Mouse (Mus musculus): Measurements from ENCODE around the gene Mgat5. TPM values are rescaled to one million over a fixed set of nuclear protein-coding genes. Genes with fewer than 3 reads are reported as not detected.

Mgat5 gene
- polyA plus RNA-seq, 1 experiment from 2014 or later = 4.9 TPM

DNA sequence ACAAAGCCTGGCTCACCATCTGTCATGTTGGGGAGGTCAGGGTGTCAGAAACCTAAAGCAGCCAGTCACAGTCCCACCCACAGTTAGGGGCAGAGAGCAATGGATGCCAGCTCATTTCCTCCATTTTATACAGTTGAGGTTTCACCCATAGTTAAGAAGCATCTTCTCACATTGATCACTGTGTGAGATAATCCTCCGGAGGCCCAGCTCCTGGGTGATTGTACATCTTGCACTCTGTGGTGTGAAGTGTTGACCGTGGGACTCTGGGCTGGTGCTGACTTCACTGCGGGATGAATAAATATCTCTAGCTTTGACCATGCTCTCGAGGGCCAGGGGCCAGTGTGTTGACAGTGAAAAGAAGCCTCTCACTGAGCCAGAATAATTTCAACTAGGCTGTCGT is 99.0 kb downstream of the Mgat5 start:
- DNase-seq (ENCODE audit: low spot score) = no peak
- Histone ChIP-seq H3K27me3 (replicated peaks; ENCODE audit: low read depth, poor library complexity, severe bottlenecking) (no peaks in the 10 kb centered on the region), H3K36me3 (replicated peaks) (peaks cover 12% of the 10 kb centered on the region; the same call in 1 of the 2 replicates), H3K4me3 (no peak overlapping the region), H3K9me3 (no peaks in the 10 kb centered on the region), H3K4me1 (no peaks in the 10 kb centered on the region), H3K27ac (replicated peaks) (no peak overlapping the region)
- WGBS = 90% methylated on average over 5 of the region's 5 CpGs

DNA sequence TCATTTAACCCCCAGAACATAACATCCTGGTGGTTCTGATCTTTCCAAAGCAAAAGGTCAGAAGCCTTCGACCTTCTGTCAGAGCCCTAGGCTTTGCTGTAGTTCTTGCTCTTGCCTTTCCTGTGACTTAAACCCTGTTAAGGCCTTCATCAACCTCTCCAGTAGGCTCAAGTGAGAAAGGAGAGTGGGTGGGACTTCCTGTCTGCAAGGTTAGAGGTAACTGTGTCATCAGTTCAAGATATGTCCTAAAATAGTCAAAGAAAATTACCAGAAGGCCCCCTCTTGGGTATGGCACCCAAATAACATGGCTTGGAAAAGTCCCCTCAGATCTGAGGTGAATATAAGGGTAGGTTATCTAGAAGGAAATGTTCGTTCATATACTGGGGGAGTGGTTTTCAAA is 99.5 kb downstream of the Mgat5 start:
- no peak overlapping the region for H3K27ac ChIP-seq (replicated peaks)
- no peak for DNase-seq (ENCODE audit: low spot score)
- no peaks in the 10 kb centered on the region for H3K27me3 ChIP-seq (replicated peaks; ENCODE audit: low read depth, poor library complexity, severe bottlenecking)
- H3K4me1 ChIP-seq = no peaks in the 10 kb centered on the region
- 90% methylated on average over 2 of the region's 2 CpGs for WGBS
- no peak overlapping the region for H3K4me3 ChIP-seq
- H3K36me3 ChIP-seq (replicated peaks) = peaks cover 12% of the 10 kb centered on the region; the same call in 1 of the 2 replicates
- H3K9me3 ChIP-seq = no peaks in the 10 kb centered on the region

DNA sequence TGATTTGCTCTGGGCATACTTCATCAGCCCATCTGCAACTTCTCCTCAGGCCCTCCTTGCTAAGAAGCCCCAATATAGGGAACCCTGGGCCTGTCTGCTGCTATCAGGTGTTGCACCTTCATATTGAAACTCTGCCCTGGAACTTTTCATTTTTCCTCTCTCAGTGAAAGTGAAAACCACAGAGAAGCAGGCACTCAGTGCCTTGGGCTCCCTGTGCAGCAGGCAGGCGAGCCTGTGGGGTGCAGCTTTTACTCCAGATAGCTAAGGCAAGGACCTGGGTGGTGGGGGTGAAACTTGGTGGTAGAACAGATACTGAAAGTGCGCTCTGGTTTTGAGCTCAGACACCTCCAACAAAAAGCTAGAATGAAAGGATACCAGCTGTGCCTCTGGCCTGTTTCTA is 100.8 kb downstream of the Mgat5 start:
- Histone ChIP-seq H3K36me3 (replicated peaks) (peaks cover 12% of the 10 kb centered on the region; the same call in 1 of the 2 replicates), H3K4me3 (no peak overlapping the region), H3K27ac (replicated peaks) (no peak overlapping the region), H3K27me3 (replicated peaks; ENCODE audit: low read depth, poor library complexity, severe bottlenecking) (no peaks in the 10 kb centered on the region), H3K9me3 (no peaks in the 10 kb centered on the region), H3K4me1 (no peaks in the 10 kb centered on the region)
- DNase-seq (ENCODE audit: low spot score) = no peak
- WGBS = 90% methylated on average over 2 of the region's 2 CpGs

- 83% methylated on average over 20 of the region's 20 CpGs for WGBS
- no peaks in the 10 kb centered on the region for H3K27me3 ChIP-seq (replicated peaks; ENCODE audit: low read depth, poor library complexity, severe bottlenecking)
- no peak overlapping the region for H3K27ac ChIP-seq (replicated peaks)
- no peak overlapping the region for H3K4me3 ChIP-seq
- DNase-seq (ENCODE audit: low spot score) = no peak
- H3K36me3 ChIP-seq (replicated peaks) = peaks cover 12% of the 10 kb centered on the region; the same call in 1 of the 2 replicates
- H3K9me3 ChIP-seq = no peaks in the 10 kb centered on the region
- no peaks in the 10 kb centered on the region for H3K4me1 ChIP-seq
Measured at GRCm38 (mm10) chr1:127306024-127306771, 101.4 kb downstream of the Mgat5 start.

DNA sequence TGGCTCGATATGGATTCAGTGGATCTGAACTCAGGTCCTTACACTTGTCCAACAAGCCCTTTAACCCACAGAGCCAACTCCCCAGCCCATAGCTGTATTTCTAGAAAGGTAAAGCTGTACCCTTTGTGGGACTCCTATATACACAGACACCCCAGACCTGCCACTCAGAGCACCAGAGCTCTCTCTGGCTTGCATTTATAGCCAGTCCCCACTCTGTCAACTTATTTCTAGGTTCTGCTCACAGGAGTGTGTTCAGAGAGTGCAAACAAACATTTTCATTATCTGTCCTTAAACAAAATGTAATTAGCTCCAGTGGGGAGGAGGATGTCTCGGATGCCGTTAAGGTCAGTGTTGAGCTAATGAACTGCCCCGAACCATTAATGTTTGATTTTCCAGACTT is 102.5 kb downstream of the Mgat5 start:
- peaks cover 12% of the 10 kb centered on the region; the same call in 1 of the 2 replicates for H3K36me3 ChIP-seq (replicated peaks)
- no peak overlapping the region for H3K4me3 ChIP-seq
- no peaks in the 10 kb centered on the region for H3K4me1 ChIP-seq
- no peak for DNase-seq (ENCODE audit: low spot score)
- 90% methylated on average over 4 of the region's 4 CpGs for WGBS
- no peaks in the 10 kb centered on the region for H3K27me3 ChIP-seq (replicated peaks; ENCODE audit: low read depth, poor library complexity, severe bottlenecking)
- no peaks in the 10 kb centered on the region for H3K9me3 ChIP-seq
- H3K27ac ChIP-seq (replicated peaks) = no peak overlapping the region

DNA sequence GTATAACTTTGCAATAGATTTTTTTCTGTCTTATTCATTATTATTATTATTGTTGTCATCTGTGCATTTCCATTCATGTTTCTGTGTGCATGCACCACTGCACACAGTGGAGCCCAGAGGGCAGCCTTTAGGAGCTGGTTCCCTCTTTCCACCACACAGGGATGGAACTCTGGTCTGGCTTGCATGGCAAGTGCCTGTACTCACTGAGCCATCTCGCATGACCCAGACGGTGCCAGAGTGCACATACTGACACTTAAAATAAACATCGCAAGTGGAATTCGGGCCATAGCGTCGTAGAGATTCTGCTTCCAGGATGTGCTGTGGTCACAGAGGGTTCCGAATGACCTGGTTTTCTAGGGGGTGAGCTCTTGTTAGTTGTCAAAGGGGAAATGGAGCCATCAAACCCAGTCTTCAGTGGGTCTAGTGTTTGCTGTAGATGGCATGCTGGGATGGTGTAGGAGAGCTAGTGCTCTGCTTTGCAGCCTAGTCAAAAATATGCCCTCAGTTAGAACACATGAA is 103.5 kb downstream of the Mgat5 start:
- peaks cover 12% of the 10 kb centered on the region; the same call in 1 of the 2 replicates for H3K36me3 ChIP-seq (replicated peaks)
- no peaks in the 10 kb centered on the region for H3K4me1 ChIP-seq
- H3K9me3 ChIP-seq = no peaks in the 10 kb centered on the region
- WGBS = 88% methylated on average over 7 of the region's 7 CpGs
- no peak overlapping the region for H3K27ac ChIP-seq (replicated peaks)
- no peak overlapping the region for H3K4me3 ChIP-seq
- DNase-seq (ENCODE audit: low spot score) = no peak
- no peaks in the 10 kb centered on the region for H3K27me3 ChIP-seq (replicated peaks; ENCODE audit: low read depth, poor library complexity, severe bottlenecking)

GRCm38 (mm10) chr1:127308989-127309701 is 104.3 kb downstream of the Mgat5 start:
- Histone ChIP-seq H3K27ac (replicated peaks) (no peak overlapping the region), H3K27me3 (replicated peaks; ENCODE audit: low read depth, poor library complexity, severe bottlenecking) (no peaks in the 10 kb centered on the region), H3K4me3 (no peak overlapping the region), H3K9me3 (no peaks in the 10 kb centered on the region), H3K4me1 (peaks cover 8% of the 10 kb centered on the region), H3K36me3 (replicated peaks) (peaks cover 12% of the 10 kb centered on the region; the same call in 1 of the 2 replicates)
- no peak for DNase-seq (ENCODE audit: low spot score)
- WGBS = 91% methylated on average over 13 of the region's 13 CpGs

- H3K4me1 ChIP-seq = peaks cover 11% of the 10 kb centered on the region
- peaks cover 12% of the 10 kb centered on the region; the same call in 1 of the 2 replicates for H3K36me3 ChIP-seq (replicated peaks)
- H3K9me3 ChIP-seq = no peaks in the 10 kb centered on the region
- H3K27me3 ChIP-seq (replicated peaks; ENCODE audit: low read depth, poor library complexity, severe bottlenecking) = no peaks in the 10 kb centered on the region
- no peak overlapping the region for H3K27ac ChIP-seq (replicated peaks)
- 83% methylated on average over 5 of the region's 5 CpGs for WGBS
- no peak for DNase-seq (ENCODE audit: low spot score)
- H3K4me3 ChIP-seq = no peak overlapping the region
Measured at GRCm38 (mm10) chr1:127310011-127310410, 105.2 kb downstream of the Mgat5 start.

DNA sequence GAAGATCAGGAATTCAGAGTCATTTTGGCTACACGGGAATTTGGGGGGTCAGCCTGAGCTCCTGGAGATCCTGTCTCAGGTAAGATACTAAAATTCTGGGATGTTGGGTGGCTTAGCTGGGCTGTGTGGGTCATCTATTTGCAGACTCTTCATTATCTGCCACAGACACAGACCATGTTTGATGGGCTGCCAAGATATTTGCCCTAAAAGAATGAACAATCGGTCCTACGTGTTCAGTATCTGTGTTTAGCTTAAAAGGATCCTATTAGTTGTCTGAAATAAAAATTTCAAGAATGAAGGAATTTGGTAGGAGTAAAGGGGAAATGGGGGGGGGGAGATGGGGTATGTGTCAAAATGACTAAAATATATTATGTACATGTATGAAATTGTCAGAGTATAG is 105.9 kb downstream of the Mgat5 start:
- DNase-seq (ENCODE audit: low spot score) = no peak
- WGBS = 94% methylated on average over 3 of the region's 3 CpGs

DNA sequence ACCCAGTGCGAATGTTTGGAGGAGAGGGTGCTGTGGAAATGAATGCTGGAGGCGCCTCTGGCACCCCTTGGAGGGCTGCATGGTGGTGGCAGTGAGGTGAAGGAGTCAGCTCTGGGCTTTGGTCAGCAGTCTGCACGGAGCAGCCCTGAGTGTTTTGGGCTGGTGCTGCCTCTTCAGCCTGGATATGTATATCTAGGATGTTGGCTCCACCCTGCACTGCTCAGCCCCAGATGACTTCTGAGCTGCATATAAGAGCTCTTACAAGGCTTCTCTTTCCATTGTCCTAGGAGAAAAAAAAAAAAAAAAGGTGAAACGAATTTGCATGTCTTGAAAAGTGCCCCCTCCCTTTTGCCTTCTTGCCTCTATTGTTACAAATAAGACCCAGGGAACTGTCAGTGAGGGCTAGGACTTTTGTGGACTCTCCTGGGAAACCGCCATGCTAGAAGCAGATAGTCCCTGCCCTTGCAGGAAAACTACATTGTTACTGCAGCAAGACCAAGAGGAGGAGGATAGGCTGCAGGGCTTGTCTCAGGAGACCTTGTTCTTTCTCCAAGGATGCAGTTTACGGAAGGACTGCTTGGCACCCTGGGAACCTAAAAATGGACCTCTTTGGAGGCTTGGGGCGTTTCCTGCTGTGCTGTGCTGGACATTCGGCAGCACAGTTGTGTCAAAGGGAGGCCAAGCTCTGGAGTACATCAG is 109.0 kb downstream of the Mgat5 start:
- H3K27me3 ChIP-seq (replicated peaks; ENCODE audit: low read depth, poor library complexity, severe bottlenecking) = no peaks in the 10 kb centered on the region
- no peaks in the 10 kb centered on the region for H3K9me3 ChIP-seq
- H3K27ac ChIP-seq (replicated peaks) = no peak overlapping the region
- H3K36me3 ChIP-seq (replicated peaks) = no peaks in the 10 kb centered on the region
- no peak for DNase-seq (ENCODE audit: low spot score)
- peaks cover 19% of the 10 kb centered on the region for H3K4me1 ChIP-seq
- WGBS = 58% methylated on average over 8 of the region's 8 CpGs
- H3K4me3 ChIP-seq = no peak overlapping the region

More for the DNA sequence above, 105.9 kb downstream of the Mgat5 start:
- peaks cover 12% of the 10 kb centered on the region; the same call in 1 of the 2 replicates for H3K36me3 ChIP-seq (replicated peaks)
- peaks cover 11% of the 10 kb centered on the region for H3K4me1 ChIP-seq
- H3K27ac ChIP-seq (replicated peaks) = no peak overlapping the region
- H3K4me3 ChIP-seq = no peak overlapping the region
- no peaks in the 10 kb centered on the region for H3K9me3 ChIP-seq
- H3K27me3 ChIP-seq (replicated peaks; ENCODE audit: low read depth, poor library complexity, severe bottlenecking) = no peaks in the 10 kb centered on the region

- Histone ChIP-seq H3K4me3 (no peak overlapping the region), H3K27me3 (replicated peaks; ENCODE audit: low read depth, poor library complexity, severe bottlenecking) (no peaks in the 10 kb centered on the region), H3K9me3 (no peaks in the 10 kb centered on the region), H3K4me1 (peaks cover 22% of the 10 kb centered on the region), H3K36me3 (replicated peaks) (0 out of 2 replicates have a peak, but pooled peaks cover 6% of the 10 kb centered on the region), H3K27ac (replicated peaks) (no peak overlapping the region)
- no peak for DNase-seq (ENCODE audit: low spot score)
- 91% methylated on average over 13 of the region's 13 CpGs for WGBS
Measured at GRCm38 (mm10) chr1:127315763-127316627, 111.2 kb downstream of the Mgat5 start.
